Mouse (Mus musculus) olfactory bulb, adult 2 months (tissue): ENCODE measurements around the gene Gm5890. TPM values are rescaled to one million over a fixed set of nuclear protein-coding genes. Genes with fewer than 3 reads are reported as not detected.
"Not testable (repeated sequence)": the region's sequence is repeated elsewhere in the genome, so short reads cannot be mapped to it uniquely, and the experiment has no call there.

Source experiments
- H3K27ac ChIP-seq: fragments of 200-500 bp; 2 replicates; pipeline ENCODE4 v1.5.1; 2012; ENCODE audit warnings: low read depth, low read length; ENCODE audit not compliant: insufficient read depth
- H3K4me1 ChIP-seq: fragments of 200-500 bp; 2 replicates; pipeline ENCODE4 v1.6.1; 2012; ENCODE audit warnings: low read length; ENCODE audit not compliant: control insufficient read depth, insufficient read depth
- H3K4me3 ChIP-seq: fragments of 200-500 bp; 2 replicates; pipeline ENCODE4 v1.5.1; 2012; ENCODE audit warnings: mild to moderate bottlenecking, low read depth, low read length, moderate library complexity; ENCODE audit not compliant: insufficient read depth
- WGBS: fragments of 180-500 bp; shearing (Covaris S2); methylation state at CpG from one replicate; pipeline ENCODE4 v1.1.7; 2018; 5-methylcytosine and 5-hydroxymethylcytosine counted together
- polyA plus RNA-seq: library from polyadenylated mRNA; stranded (reverse); fragments of >200 nt; gene quantifications from 2 replicates; pipeline ENCODE4 v1.2.4, GENCODE M21; 2012; ENCODE audit warnings: low replicate concordance; ENCODE audit not compliant: missing spikeins, insufficient read depth, insufficient read length

Gm5890 gene
- polyA plus RNA-seq, result not detected in 2 replicates

GRCm38 (mm10) chr7:20262734-20263133 is at the start of gene Gm5890:
Gm5890 (minus strand) TSS chr7:20262834.
- H3K4me1 ChIP-seq, H3K27ac ChIP-seq, H3K4me3 ChIP-seq: not testable (repeated sequence)
- WGBS, result no CpG with 5 or more reads among the region's 3 CpGs

- not testable (repeated sequence) for H3K4me3 ChIP-seq, H3K27ac ChIP-seq, H3K4me1 ChIP-seq
- WGBS, result no CpG with 5 or more reads among the region's 2 CpGs
Observed at GRCm38 (mm10) chr7:20233728-20234127, 28.9 kb downstream of the Gm5890 start, which contains the start of gene Gm4498. Gm4498 (minus strand) TSS chr7:20233828.

Other genes with a start within 250 kb of the Gm5890 start
- not detected in 2 replicates for gene Vmn1r91, start 163.2 kb downstream of the Gm5890 start, polyA plus RNA-seq
- not detected in 2 replicates for gene Gm16442, start 140.3 kb downstream of the Gm5890 start, polyA plus RNA-seq
- not detected in 2 replicates for gene Vmn1r93, start 123.7 kb downstream of the Gm5890 start, polyA plus RNA-seq
- not detected in 2 replicates for gene Vmn1r94, start 94.5 kb downstream of the Gm5890 start, polyA plus RNA-seq
- gene Vmn1r95, start 69.1 kb downstream of the Gm5890 start, polyA plus RNA-seq, result not detected in 2 replicates
- gene Gm6164, start 57.2 kb downstream of the Gm5890 start, polyA plus RNA-seq, result not detected in 2 replicates
- not detected in 2 replicates for gene Gm4498, start 29.0 kb downstream of the Gm5890 start, polyA plus RNA-seq
- gene Gm4133, start 71.2 kb upstream of the Gm5890 start, polyA plus RNA-seq, result not detected in 2 replicates
- not detected in 2 replicates for gene Gm5728, start 112.6 kb upstream of the Gm5890 start, polyA plus RNA-seq
- not detected in 2 replicates for gene Vmn1r100, start 155.1 kb upstream of the Gm5890 start, polyA plus RNA-seq
- gene Vmn1r101, start 179.8 kb upstream of the Gm5890 start, polyA plus RNA-seq, result not detected in 2 replicates
- not detected in 2 replicates for gene Gm10670, start 212.1 kb upstream of the Gm5890 start, polyA plus RNA-seq
- gene Vmn1r103, start 247.7 kb upstream of the Gm5890 start, polyA plus RNA-seq, result not detected in 2 replicates